Mouse (Mus musculus) G1E (cell line): Measurements from ENCODE around the gene Panx3. TPM values are rescaled to one million over a fixed set of nuclear protein-coding genes. Genes with fewer than 3 reads are reported as not detected.

Experiments used
- ATAC-seq: 2 replicates; pipeline ENCODE4 v1.8.0; 2016; ENCODE audit warnings: mild to moderate bottlenecking; ENCODE audit not compliant: insufficient number of reproducible peaks, poor library complexity, low FRiP score, severe bottlenecking; ENCODE audit errors: extremely low read depth
- DNase-seq: peaks from one replicate; pipeline ENCODE4 v3.0.0; 2012; ENCODE audit warnings: low spot score
- H3K27me3 ChIP-seq: 2 replicates; pipeline ENCODE4 v1.6.1; 2012; ENCODE audit warnings: mild to moderate bottlenecking, low read length, inconsistent platforms; ENCODE audit not compliant: insufficient read depth
- H3K36me3 ChIP-seq: replicated peaks from 2 replicates; pipeline ENCODE3; 2012; ENCODE audit warnings: mild to moderate bottlenecking, inconsistent platforms
- H3K4me1 ChIP-seq: 2 replicates; pipeline ENCODE4 v1.6.1; 2012; ENCODE audit warnings: low read depth, low read length, inconsistent platforms, mixed read lengths; ENCODE audit not compliant: insufficient read depth
- H3K4me3 ChIP-seq: 2 replicates; pipeline ENCODE4 v1.5.1; 2012; ENCODE audit warnings: low read depth, mild to moderate bottlenecking, inconsistent platforms, low read length, moderate library complexity, mixed read lengths
- H3K9me3 ChIP-seq: replicated peaks from 2 replicates; pipeline ENCODE4 v1.6.1; 2012; ENCODE audit warnings: inconsistent platforms
- CTCF ChIP-seq: IDR thresholded peaks from 2 replicates; pipeline ENCODE4 v1.5.1; 2012; ENCODE audit warnings: low read depth, low read length, inconsistent platforms, mixed read lengths
- GATA1 ChIP-seq: IDR thresholded peaks from 2 replicates; pipeline ENCODE4 v1.6.1; 2012; ENCODE audit warnings: borderline replicate concordance, low read length, inconsistent platforms, mixed read lengths
- GATA2 ChIP-seq: IDR thresholded peaks from 2 replicates; pipeline ENCODE4 v1.6.1; 2012; ENCODE audit warnings: low read depth, low read length, inconsistent platforms, borderline replicate concordance
- POLR2AphosphoS5 ChIP-seq: IDR thresholded peaks from 2 replicates; pipeline ENCODE4 v1.6.1; 2012; ENCODE audit warnings: low read depth, low read length, inconsistent platforms; ENCODE audit not compliant: insufficient replicate concordance
- TAL1 ChIP-seq: conservative IDR thresholded peaks from 2 replicates; pipeline ENCODE4 v1.6.1; 2012; ENCODE audit warnings: low read depth, low read length, inconsistent platforms, mixed read lengths
- polyA plus RNA-seq: library from polyadenylated mRNA; stranded (reverse); fragments of >175 nt; gene quantifications from 2 replicates; pipeline ENCODE4 v1.2.3, GENCODE M21; 2012
- total RNA-seq, 2 experiments: library from RNA; stranded (forward) in 1 of 2; stranded (reverse) in 1 of 2; fragments of 200-1000 nt in 1 of 2; fragments of >200 nt in 1 of 2; fragmentation: Nextera tagmentation in 1 of 2; gene quantifications; 2 replicates each; pipeline ENCODE4 v1.2.3; 2014 to 2017

The Panx3 gene
- total and polyA plus RNA-seq, 3 experiments = 0.16 TPM; not detected in 2

GRCm38 (mm10) chr9:37656931-37657481, 12.0 kb downstream of the Panx3 start, which contains the start of gene Tbrg1:
Gene Tbrg1 (minus strand): TSS chr9:37657312.
- Histone ChIP-seq H3K36me3 (peaks cover 34% of the 10 kb centered on the region), H3K4me3 (peak within 1 kb of the TSS; percentile 87), H3K4me1 (peaks cover 4% of the 10 kb centered on the region), H3K9me3 (no peaks in the 10 kb centered on the region), H3K27me3 (no peaks in the 10 kb centered on the region; the same call in 1 of the 2 replicates)
- peak; percentile 86 for ATAC-seq
- peak; percentile 77 for DNase-seq
- TF ChIP-seq GATA1 (no peak), CTCF (no peak), POLR2AphosphoS5 (no peak), TAL1 (no peak), GATA2 (no peak)

DNA sequence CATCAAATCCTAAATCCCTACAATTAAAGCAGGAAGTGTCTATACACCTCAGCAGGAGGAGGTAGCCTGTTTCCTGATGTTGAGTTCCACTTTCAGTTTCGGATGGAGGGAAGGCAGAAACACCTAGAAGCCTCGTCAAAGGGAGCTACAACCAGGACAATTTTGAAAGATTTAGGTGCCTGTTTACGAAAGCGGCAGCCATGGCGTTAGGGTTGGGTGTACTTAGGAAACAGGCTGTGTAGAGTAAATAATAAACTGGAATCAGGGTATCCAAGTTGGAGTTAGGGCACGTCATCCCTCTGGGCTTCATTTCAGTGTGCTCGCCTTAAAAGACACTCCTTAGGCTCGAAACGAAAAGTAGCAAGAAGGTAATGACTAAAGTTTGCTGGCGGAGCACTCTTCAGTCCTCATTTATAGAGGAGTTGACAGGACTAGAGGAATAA, 12.6 kb downstream of the Panx3 start:
- peak overlapping the region; percentile 87 for H3K4me3 ChIP-seq
- ATAC-seq = no peak
- H3K4me1 ChIP-seq = peaks cover 4% of the 10 kb centered on the region
- H3K27me3 ChIP-seq = no peaks in the 10 kb centered on the region; the same call in 1 of the 2 replicates
- H3K9me3 ChIP-seq = no peaks in the 10 kb centered on the region
- TF ChIP-seq CTCF = no peak
- H3K36me3 ChIP-seq = peaks cover 37% of the 10 kb centered on the region
- peak; percentile 8 for DNase-seq

- no peaks in the 10 kb centered on the region for H3K27me3 ChIP-seq
- peaks cover 42% of the 10 kb centered on the region for H3K36me3 ChIP-seq
- H3K4me3 ChIP-seq = peak overlapping the region; percentile 87
- DNase-seq = peak; percentile 20
- ATAC-seq = 0 out of 2 replicates have a peak, but pooled peaks have one; percentile 23
- peaks cover 4% of the 10 kb centered on the region for H3K4me1 ChIP-seq
- no peaks in the 10 kb centered on the region for H3K9me3 ChIP-seq
- TF ChIP-seq CTCF = no peak
- TF ChIP-seq POLR2AphosphoS5 = no peak
- no peak for TF ChIP-seq GATA1
- no peak for TF ChIP-seq TAL1
- TF ChIP-seq GATA2 = no peak
These were observed 13.1 kb downstream of the Panx3 start for GRCm38 (mm10) chr9:37655961-37656360.

DNA sequence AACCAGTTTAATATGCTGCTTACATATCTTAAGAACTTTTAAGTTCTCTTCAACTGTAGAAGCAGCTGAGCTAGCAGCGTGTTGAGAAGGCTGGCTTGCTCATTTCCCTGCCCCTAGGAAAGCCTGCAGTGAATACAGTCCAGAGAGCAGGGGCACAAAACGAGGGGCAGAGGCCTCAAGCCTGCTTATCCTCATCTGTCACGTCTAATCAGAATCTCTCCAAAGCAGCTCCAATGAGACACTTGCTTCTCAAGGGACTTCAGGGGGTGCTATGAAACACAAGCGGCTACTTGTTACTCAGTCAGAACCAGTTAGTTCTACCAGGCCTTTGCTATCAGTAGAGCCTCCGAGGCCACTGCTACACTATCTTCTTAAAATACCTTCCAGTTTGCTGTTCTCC, 15.2 kb downstream of the Panx3 start:
- no peak overlapping the region for H3K4me3 ChIP-seq
- no peak for DNase-seq
- peaks cover 4% of the 10 kb centered on the region for H3K4me1 ChIP-seq
- H3K9me3 ChIP-seq = no peaks in the 10 kb centered on the region
- H3K36me3 ChIP-seq = peaks cover 63% of the 10 kb centered on the region
- no peak for ATAC-seq
- H3K27me3 ChIP-seq = no peaks in the 10 kb centered on the region
- TF ChIP-seq GATA2 (no peak), TAL1 (no peak), POLR2AphosphoS5 (no peak), GATA1 (no peak), CTCF (no peak)

GRCm38 (mm10) chr9:37650639-37651038, 18.4 kb downstream of the Panx3 start:
- no peak for TF ChIP-seq CTCF
- no peak for TF ChIP-seq GATA1
- no peak for TF ChIP-seq TAL1
- TF ChIP-seq GATA2 = no peak
- TF ChIP-seq POLR2AphosphoS5 = no peak
- H3K9me3 ChIP-seq = no peaks in the 10 kb centered on the region
- peaks cover 92% of the 10 kb centered on the region for H3K36me3 ChIP-seq
- H3K27me3 ChIP-seq = no peaks in the 10 kb centered on the region
- H3K4me3 ChIP-seq = no peak overlapping the region
- no peak for ATAC-seq
- no peak for DNase-seq
- no peaks in the 10 kb centered on the region for H3K4me1 ChIP-seq

- Histone ChIP-seq H3K9me3 (no peaks in the 10 kb centered on the region), H3K4me3 (no peak overlapping the region), H3K36me3 (peaks cover 96% of the 10 kb centered on the region), H3K27me3 (no peaks in the 10 kb centered on the region), H3K4me1 (no peaks in the 10 kb centered on the region; the same call in 1 of the 2 replicates)
- TF ChIP-seq POLR2AphosphoS5 (no peak), CTCF (no peak), TAL1 (no peak), GATA2 (no peak), GATA1 (no peak)
- DNase-seq = no peak
- ATAC-seq = no peak
These were observed 22.8 kb downstream of the Panx3 start for GRCm38 (mm10) chr9:37646246-37646645.
